Mouse (Mus musculus) testis, adult 2 months (tissue): ENCODE results near the gene Zfp592.
A peak's percentile ranks its signal among the peaks of the same experiment; 100 is the strongest.

Source experiments
- CTCF ChIP-seq: fragments of 200-500 bp; IDR thresholded peaks from 2 replicates; pipeline ENCODE4 v1.5.1; 2012; ENCODE audit warnings: low read depth, mild to moderate bottlenecking, inconsistent platforms, low read length, moderate library complexity; ENCODE audit not compliant: control insufficient read depth, insufficient read depth, insufficient replicate concordance
- POLR2A ChIP-seq: fragments of 200-500 bp; IDR thresholded peaks from 2 replicates; pipeline ENCODE4 v1.6.1; 2012; ENCODE audit warnings: low read depth, mild to moderate bottlenecking, inconsistent platforms, low read length, moderate library complexity; ENCODE audit not compliant: control insufficient read depth

- TF ChIP-seq POLR2A (no peak), CTCF (peak; percentile 59; the same call in 1 of the 2 replicates)
Observed at GRCm38 (mm10) chr7:81073273-81073672, 79.8 kb downstream of the Zfp592 start.
